16 mouse cellular contexts compared by ENCODE assay signal in the genomic region with DNA sequence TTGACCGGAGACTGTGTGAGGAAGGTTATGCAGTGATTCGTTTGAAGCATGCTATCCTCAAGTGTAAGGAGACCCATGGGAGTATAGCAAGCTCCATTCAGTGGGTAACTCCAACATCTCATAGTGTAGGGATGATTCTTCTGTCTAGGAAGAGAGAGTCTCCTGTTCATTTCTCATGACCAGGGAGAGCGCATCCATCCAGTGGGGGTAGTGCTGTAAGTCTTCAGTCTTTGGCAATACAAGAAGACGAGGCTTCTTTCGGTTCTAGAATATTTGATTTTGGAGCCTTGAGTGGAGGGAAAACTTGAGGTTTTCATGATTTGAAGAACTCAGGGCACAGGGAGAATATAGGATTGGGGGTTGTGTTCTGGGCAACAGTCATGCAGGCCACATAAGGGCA. TPM values are rescaled to one million over a fixed set of nuclear protein-coding genes. Genes with fewer than 3 reads are reported as not detected.
DNase-seq lines count a peak whose midpoint lies in the region.
"Had no signal": no experiment of that assay in that cellular context is flagged by ENCODE, and none has a peak within 500 bp of the region (broad histone marks: within the 10 kb centered on the region; RNA-seq: fewer than 3 reads in every experiment).

No protein-coding gene starts in this region.

- H3K27me3 ChIP-seq in heart, embryonic 10.5 days (ENCODE audit: insufficient read depth, poor library complexity, severe bottlenecking), result no peaks in the 10 kb centered on the region
- H3K27me3 ChIP-seq: CH12.LX had no signal

- H3K27ac ChIP-seq in heart, embryonic 10.5 days, result no peak overlapping the region

- intact Hi-C loops in heart, postnatal 25 days (cut with DNase I), result no loop called here

- peaks cover 2% of the 10 kb centered on the region; the same call in 1 of the 2 replicates for H3K4me1 ChIP-seq in heart, embryonic 10.5 days

- H3K36me3 ChIP-seq in heart, embryonic 10.5 days, result no peaks in the 10 kb centered on the region

- no peak overlapping the region for H3K4me3 ChIP-seq in heart, embryonic 10.5 days

- peak; percentile 59 for DNase-seq in heart, adult 11 months
- no peak for DNase-seq in heart, postnatal 25 days (ENCODE audit: low spot score)
- DNase-seq in heart, embryonic 10.5 days (ENCODE audit: low spot score), result peak; percentile 52
- no peak for DNase-seq in heart, adult 9 months (ENCODE audit: low spot score in 2 of 2)
- DNase-seq: adrenal gland, adult 2 months; adrenal gland, adult 8-10 months; adrenal gland, postnatal 10 days; adrenal gland, postnatal 14 days; adrenal gland, postnatal 25 days; adrenal gland, postnatal 36 days; B cell, adult 2 months; cerebellum, adult 11 months; cerebellum, adult 11-12 months; cerebellum, adult 18-20 months had no signal

- H3K9me3 ChIP-seq in heart, embryonic 10.5 days, result no peaks in the 10 kb centered on the region
- H3K9me3 ChIP-seq: G1E had no signal

- WGBS in heart, embryonic 10.5 days, result 93% methylated on average over 5 of the region's 5 CpGs

RNA-seq across cellular contexts. Expression of a gene that starts 23.1 kb away (rescaled TPM):
- 1 to 10 TPM; 5.3 to 6.8 TPM for total RNA-seq in heart, postnatal 25 days (2021)
- polyA plus RNA-seq in heart, embryonic 10.5 days (2016; fragmentation: Nextera tagmentation; extraction: Ambion mirVana), result 4.3 and 6.2 TPM in 2 replicates

Comparison
In these comparisons a context has a peak if more than half of its experiments do, and no peak if none do; other contexts are left out.
1. DNase-seq: peak in heart, adult 11 months (single experiment) and heart, embryonic 10.5 days (single experiment); none in heart, postnatal 25 days (single experiment) and heart, adult 9 months (0 of 2).